Mouse (Mus musculus) C2C12 (cell line): ENCODE measurements at regions not wholly inside any gene's neighbourhood (a gene's known extent, or its start where the extent isn't known, plus 50 kb on each side); places are given as distances from the start of the nearest gene placed in this dataset.
A peak's percentile ranks its signal among the peaks of the same experiment; 100 is the strongest.

Source experiments
- H3K27me3 ChIP-seq: one replicate; pipeline ENCODE4 v1.6.1; 2011; ENCODE audit not compliant: control insufficient read depth, insufficient read depth, insufficient read length
- H3K36me3 ChIP-seq: one replicate; pipeline ENCODE4 v1.6.1; 2011; ENCODE audit not compliant: control insufficient read depth, insufficient read depth
- H3K4me3 ChIP-seq: one replicate; pipeline ENCODE4 v1.5.1; 2011; ENCODE audit warnings: mild to moderate bottlenecking, control low read depth; ENCODE audit not compliant: poor library complexity, insufficient read depth, severe bottlenecking
- H3K79me2 ChIP-seq: one replicate; pipeline ENCODE4 v1.6.1; 2011; ENCODE audit not compliant: control insufficient read depth, insufficient read depth
- H3K79me3 ChIP-seq: one replicate; pipeline ENCODE4 v1.6.1; 2011; ENCODE audit warnings: low read depth, control low read depth
- H3ac ChIP-seq: one replicate; pipeline ENCODE3; 2011; ENCODE audit warnings: low read depth; ENCODE audit not compliant: control insufficient read depth, insufficient read length
- CEBPB ChIP-seq: IDR thresholded peaks from one replicate; pipeline ENCODE4 v1.6.1; 2011; ENCODE audit warnings: low read depth, mild to moderate bottlenecking, control low read depth, moderate library complexity
- CTCF ChIP-seq: IDR thresholded peaks from one replicate; pipeline ENCODE4 v1.5.1; 2011; ENCODE audit not compliant: control insufficient read depth, insufficient read depth, insufficient read length
- FOSL1 ChIP-seq: IDR thresholded peaks from one replicate; pipeline ENCODE4 v1.8.0; 2011; ENCODE audit warnings: mild to moderate bottlenecking, low read length; ENCODE audit not compliant: poor library complexity, insufficient read depth, severe bottlenecking
- MAX ChIP-seq: IDR thresholded peaks from one replicate; pipeline ENCODE4 v1.6.1; 2011; ENCODE audit warnings: mild to moderate bottlenecking, control low read depth
- MYOD1 ChIP-seq: IDR thresholded peaks from one replicate; pipeline ENCODE4 v1.6.1; 2011; ENCODE audit warnings: low read depth; ENCODE audit not compliant: control insufficient read depth, insufficient read length
- MYOG ChIP-seq: IDR thresholded peaks from one replicate; pipeline ENCODE4 v1.6.1; 2011; ENCODE audit not compliant: control insufficient read depth, insufficient read length; ENCODE audit errors: extremely low read depth
- USF1 ChIP-seq: IDR thresholded peaks from one replicate; pipeline ENCODE4 v1.6.1; 2011; ENCODE audit warnings: low read depth, mild to moderate bottlenecking, control low read depth, moderate library complexity

DNA sequence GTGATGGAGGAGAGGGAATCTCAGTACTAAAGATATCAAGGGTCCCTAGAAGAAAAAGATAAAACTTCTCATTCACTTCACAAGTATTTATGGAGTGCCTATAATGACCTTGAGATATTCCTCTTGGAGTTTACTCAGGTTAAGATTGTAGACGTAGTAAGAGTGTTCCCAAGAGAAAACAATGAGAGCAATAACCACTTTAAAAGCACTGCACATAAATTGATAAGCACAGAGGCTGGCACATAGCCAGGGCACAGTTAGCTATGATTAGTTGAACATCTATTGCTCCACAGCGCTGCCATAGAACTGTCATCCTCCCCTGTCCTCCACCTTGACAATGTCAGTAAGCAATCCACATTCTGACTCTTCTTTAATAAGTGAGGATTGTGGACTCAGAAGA, 389.8 kb upstream of the Dynlrb2 start:
- H3K79me3 ChIP-seq = no peaks in the 10 kb centered on the region
- no peak for TF ChIP-seq CEBPB

DNA sequence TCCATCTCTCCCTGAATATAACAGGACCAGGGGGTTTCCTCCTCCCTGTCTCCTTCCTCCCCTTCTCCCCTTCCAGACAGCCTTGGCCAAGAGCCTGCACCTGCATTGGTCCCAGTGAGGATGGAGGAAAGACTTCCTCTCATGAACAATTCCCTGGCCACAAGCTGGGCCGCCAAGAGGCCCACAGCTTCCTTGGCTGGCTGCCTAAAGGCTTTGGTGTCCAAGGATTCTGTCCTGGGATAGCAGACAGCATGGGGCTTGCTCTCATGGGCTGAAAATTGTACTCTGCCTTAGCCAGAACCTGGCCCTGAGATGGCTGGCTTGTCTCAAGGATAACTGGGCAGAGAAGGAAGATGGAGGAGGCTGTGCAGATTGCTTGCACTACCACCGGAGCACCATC, 390.3 kb upstream of the Dynlrb2 start:
- H3K79me2 ChIP-seq = no peaks in the 10 kb centered on the region
- TF ChIP-seq MYOD1 (no peak), MYOG (no peak), FOSL1 (no peak), USF1 (no peak), MAX (no peak), CTCF (no peak), CEBPB (no peak)
- H3K4me3 ChIP-seq = no peak overlapping the region
- H3K79me3 ChIP-seq = no peaks in the 10 kb centered on the region
- H3K27me3 ChIP-seq = peaks cover 3% of the 10 kb centered on the region
- no peaks in the 10 kb centered on the region for H3K36me3 ChIP-seq
- H3ac ChIP-seq = no peak overlapping the region

More for the DNA sequence above, 389.8 kb upstream of the Dynlrb2 start:
- no peaks in the 10 kb centered on the region for H3K79me2 ChIP-seq
- no peaks in the 10 kb centered on the region for H3K36me3 ChIP-seq
- H3ac ChIP-seq = no peak overlapping the region
- H3K4me3 ChIP-seq = no peak overlapping the region
- peaks cover 3% of the 10 kb centered on the region for H3K27me3 ChIP-seq

DNA sequence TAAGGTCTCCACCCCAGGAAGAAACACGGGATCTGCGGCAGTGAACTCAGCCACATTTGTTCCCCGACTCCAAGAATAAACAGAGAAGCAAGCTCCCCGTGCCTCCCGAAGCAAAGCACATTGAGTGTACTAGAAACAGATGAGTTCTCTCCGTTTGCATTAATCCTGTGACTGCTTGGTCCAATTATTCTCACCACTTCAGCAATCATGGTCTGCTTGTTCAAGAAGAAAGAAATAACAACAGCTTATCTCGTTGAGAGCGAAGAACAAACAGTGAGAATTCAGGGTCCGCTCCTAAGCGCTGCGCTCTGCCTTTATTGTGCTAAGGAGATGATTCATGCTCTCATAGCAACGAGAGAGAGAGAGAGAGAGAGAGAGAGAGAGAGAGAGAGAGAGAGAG, 393.6 kb upstream of the Dynlrb2 start:
- no peak for TF ChIP-seq FOSL1
- TF ChIP-seq USF1 = no peak
- TF ChIP-seq CEBPB = no peak
- no peak for TF ChIP-seq CTCF
- no peak for TF ChIP-seq MYOG
- TF ChIP-seq MYOD1 = no peak
- no peak for TF ChIP-seq MAX
- Histone ChIP-seq H3K4me3 (no peak overlapping the region), H3K79me3 (no peaks in the 10 kb centered on the region), H3K27me3 (peaks cover 3% of the 10 kb centered on the region), H3ac (no peak overlapping the region), H3K79me2 (no peaks in the 10 kb centered on the region), H3K36me3 (no peaks in the 10 kb centered on the region)

DNA sequence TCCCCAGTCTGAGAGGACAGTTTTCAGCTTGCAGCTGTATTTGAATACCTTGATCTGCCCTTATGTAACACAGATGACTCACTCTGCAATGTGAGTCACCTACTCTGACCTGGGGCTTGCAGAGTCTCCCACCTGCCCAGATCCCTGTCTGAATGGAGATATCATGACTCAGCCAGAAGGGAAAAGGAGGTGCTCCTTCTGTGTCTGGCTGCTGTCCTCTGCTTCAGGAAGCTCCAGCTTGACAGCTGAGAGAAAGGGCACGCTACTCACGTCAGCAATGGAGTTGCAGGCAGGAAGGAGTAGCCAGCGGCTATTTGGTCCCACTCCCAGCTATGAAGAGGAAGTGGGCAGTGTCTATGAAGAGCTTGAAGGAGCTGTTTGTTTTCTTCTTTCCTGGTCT, 389.1 kb upstream of the Maf start:
- Histone ChIP-seq H3ac (no peak overlapping the region), H3K27me3 (no peaks in the 10 kb centered on the region), H3K79me3 (no peaks in the 10 kb centered on the region), H3K36me3 (no peaks in the 10 kb centered on the region), H3K79me2 (no peaks in the 10 kb centered on the region), H3K4me3 (no peak overlapping the region)
- TF ChIP-seq CEBPB (no peak), MYOG (no peak), MYOD1 (no peak), MAX (no peak), CTCF (no peak), USF1 (no peak), FOSL1 (no peak)

DNA sequence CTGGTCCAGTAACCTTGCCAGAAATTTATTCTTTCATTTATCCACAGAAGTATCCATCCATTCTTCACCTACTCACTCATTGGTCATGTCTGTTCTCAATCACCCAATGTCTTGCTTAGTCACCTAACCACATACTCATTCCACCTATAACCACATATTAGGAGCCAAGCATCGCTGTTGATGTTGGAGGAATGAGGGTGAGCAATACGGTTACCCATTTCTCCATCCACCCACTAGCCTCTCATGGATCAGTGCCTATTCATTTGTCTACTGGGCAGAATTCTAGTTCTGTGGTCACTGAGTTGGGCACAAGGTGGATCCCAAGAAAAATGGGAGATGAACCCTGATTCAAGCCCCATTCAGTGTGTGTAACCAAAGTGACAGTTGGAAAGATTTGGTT, 375.6 kb upstream of the Maf start:
- Histone ChIP-seq H3ac (no peak overlapping the region), H3K79me2 (no peaks in the 10 kb centered on the region), H3K79me3 (no peaks in the 10 kb centered on the region), H3K36me3 (no peaks in the 10 kb centered on the region), H3K4me3 (no peak overlapping the region), H3K27me3 (no peaks in the 10 kb centered on the region)
- no peak for TF ChIP-seq CTCF
- no peak for TF ChIP-seq USF1
- no peak for TF ChIP-seq MAX
- no peak for TF ChIP-seq MYOG
- no peak for TF ChIP-seq FOSL1
- no peak for TF ChIP-seq MYOD1
- TF ChIP-seq CEBPB = no peak

DNA sequence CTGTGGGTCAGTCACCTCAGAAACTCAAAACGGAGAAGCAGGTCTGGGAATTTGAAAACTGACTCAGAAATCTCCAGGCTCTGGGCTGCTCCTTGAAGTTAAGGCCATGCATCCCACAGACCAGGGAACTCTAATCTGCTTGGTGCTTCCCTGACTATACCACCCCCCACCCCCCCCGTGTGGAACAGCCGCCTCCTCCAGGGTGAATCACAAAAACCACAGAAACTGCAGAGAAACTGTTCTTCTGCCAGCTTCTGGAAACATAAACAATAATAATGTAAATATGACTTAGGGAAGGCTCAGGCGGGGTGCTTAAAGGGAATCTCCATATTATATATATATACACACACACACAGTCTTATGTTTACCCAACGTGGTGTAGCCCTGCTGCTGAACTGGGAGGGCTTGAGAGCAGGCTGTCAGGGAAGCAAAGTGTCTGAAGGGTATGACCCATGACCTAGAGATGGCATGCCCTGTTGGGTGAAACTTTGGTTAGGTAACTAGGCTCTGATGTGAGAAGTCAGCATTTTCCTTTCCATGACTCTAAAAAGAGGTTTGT, 371.3 kb upstream of the Maf start:
- peak; percentile 27 for TF ChIP-seq MAX
- TF ChIP-seq CEBPB = no peak
- peak; percentile 16 for TF ChIP-seq MYOD1
- no peak overlapping the region for H3K4me3 ChIP-seq

More for the DNA sequence above, 371.3 kb upstream of the Maf start:
- no peaks in the 10 kb centered on the region for H3K79me2 ChIP-seq
- H3ac ChIP-seq = no peak overlapping the region
- H3K36me3 ChIP-seq = no peaks in the 10 kb centered on the region
- H3K79me3 ChIP-seq = no peaks in the 10 kb centered on the region
- no peaks in the 10 kb centered on the region for H3K27me3 ChIP-seq
